Mouse (Mus musculus) spleen, postnatal 10 days (tissue): ENCODE results near the gene Rxfp2.

Source experiments
- DNase-seq, 2 experiments: peaks; one replicate each; pipeline ENCODE4 v3.0.0; 2021 to 2022; ENCODE audit warnings: low spot score in 2 of 2

Gene Rxfp2

DNA sequence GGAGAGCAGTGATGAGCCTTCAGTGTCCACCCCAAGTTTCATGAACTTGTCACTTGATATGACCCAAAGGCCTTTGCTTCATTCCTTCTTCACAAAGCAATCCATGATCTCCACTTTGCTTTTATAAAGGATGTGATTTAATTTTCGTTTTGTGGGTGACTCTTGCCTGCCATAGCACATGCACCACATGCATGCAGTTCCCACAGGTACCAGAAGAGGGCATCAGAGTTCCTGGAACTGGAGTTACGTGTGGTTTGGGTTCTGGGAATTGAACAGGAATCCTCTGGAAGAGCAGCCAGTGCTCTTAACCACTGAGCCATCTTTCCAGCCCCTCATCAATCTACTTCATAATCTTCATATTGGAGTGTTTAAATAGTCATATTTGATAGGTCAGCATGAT is 26.1 kb downstream of the Rxfp2 start:
- DNase-seq, result no peak

DNA sequence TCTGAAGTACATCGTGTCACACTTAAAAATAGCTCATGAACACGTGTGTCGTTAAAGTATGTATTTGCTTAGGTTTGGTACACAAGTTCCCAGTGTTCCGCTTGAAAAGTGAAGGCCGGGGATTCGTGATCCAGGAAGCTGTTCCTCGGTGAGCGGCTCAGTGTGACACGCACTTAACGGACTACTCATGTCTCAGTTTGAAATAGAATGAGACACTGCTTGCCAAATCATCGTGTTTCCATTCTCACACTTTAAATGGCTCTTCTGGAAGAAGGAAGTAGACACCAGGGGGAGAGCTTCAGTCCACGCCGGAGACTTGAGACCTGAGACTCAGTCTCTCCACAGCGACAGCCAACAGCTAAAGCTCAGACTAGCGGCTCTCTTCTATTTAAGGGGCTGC is 28.0 kb downstream of the Rxfp2 start:
- DNase-seq, result no peak

GRCm38 (mm10) chr5:150049946-150050345 is 31.5 kb downstream of the Rxfp2 start:
- peak in 1 of 2 experiments; percentile 26 for DNase-seq

DNA sequence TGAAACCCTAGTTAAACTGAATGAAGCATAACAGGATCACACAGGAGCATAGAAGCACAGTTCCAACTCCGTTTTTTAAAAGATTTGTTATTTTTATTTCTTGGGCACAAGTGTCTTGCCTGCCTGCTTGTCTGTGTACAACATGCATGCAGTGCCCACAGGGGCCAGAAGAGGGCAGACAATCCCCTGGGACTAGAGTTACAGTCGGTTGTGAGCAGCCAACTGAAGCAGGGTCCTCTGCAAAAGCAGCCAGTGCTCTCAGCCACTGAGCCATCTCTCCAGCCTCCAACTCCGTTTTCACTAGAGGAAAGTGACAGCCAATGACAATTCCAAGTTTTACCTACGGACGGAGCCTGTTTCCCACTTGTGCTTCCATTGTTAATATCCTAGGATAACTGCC is 33.4 kb downstream of the Rxfp2 start:
- peak; percentile 26 to 62 for DNase-seq

DNA sequence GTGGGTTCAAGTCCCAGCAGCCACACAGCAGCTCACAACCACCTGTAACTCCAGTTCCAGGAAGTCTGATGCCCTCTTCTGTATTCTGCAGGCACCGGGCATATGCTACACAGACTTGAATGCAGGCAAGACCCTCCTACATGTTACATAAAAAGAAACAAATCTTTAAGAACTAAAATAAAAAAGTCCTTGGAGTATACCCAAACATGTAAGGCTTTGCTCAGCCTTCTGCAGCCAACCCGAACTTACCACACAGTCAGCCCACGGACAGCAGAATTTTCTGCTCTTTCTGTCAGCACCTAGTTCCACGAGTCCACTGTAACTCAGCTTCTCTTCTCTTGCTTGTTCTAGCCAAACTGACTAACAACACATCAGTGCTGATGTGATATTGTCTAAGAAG is 34.8 kb downstream of the Rxfp2 start:
- DNase-seq, result no peak

DNA sequence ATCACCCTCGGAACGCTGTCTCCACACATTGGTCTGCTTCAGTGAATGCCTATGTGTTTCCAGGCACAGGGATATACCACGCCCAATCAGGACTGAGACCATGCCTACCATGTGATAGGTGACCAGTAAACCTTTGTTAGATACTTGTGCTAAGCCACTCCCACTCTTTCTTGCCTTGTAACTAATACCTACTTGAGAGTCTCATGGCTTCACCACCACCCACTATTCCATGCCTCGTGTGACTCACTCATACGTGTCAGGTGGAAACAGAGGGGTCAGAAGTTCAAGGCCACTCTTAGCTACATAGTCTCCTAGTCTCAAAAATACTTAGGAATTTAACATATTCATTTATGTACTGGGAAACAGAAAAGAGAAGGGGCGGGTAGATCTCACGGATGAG is 35.5 kb downstream of the Rxfp2 start:
- no peak for DNase-seq

GRCm38 (mm10) chr5:150055322-150055721 is 36.8 kb downstream of the Rxfp2 start:
- no peak for DNase-seq

GRCm38 (mm10) chr5:150056056-150056455 is 37.6 kb downstream of the Rxfp2 start:
- no peak for DNase-seq

- no peak for DNase-seq
Measured at GRCm38 (mm10) chr5:150058845-150059244, 40.4 kb downstream of the Rxfp2 start.

- DNase-seq, result no peak
Measured at GRCm38 (mm10) chr5:150059466-150059865, 41.0 kb downstream of the Rxfp2 start.

GRCm38 (mm10) chr5:150061086-150061485 is 42.6 kb downstream of the Rxfp2 start:
- DNase-seq, result no peak

GRCm38 (mm10) chr5:150064286-150064685 is 45.8 kb downstream of the Rxfp2 start:
- no peak for DNase-seq

DNA sequence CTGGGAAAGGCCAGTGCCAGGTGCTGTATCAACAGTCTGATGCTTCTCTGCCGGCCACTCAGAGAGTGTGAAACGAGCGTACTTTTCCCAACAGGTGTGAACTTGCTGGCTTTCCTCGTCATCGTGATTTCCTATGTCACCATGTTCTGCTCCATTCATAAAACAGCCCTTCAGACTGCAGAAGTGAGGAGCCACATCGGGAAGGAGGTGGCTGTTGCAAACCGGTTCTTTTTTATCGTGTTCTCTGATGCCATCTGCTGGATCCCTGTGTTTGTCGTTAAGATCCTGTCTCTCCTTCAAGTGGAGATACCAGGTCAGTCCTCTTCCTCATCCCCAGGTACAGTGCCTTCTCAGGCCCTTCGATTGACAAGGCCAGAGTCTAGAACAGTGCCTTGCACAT is 51.6 kb downstream of the Rxfp2 start:
- DNase-seq, result no peak

DNA sequence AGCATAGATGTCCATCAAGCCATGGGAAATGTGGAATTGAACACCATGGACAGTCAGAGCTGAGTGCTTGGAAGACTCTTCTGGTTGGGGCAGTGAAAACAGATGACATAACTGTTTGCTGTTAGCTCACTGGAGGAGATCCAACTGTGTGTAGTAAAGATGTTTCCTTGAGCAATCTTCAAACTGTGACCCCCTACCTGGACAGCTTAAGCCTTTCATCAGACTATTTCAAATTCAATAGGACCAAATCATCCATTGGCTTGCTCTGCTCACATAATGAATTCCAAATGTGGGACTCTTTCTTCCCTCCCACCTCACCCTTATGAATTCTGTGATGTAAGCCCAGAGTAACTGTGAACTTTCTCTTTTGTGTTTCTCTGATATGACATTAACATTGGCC is 53.3 kb downstream of the Rxfp2 start:
- DNase-seq, result no peak

GRCm38 (mm10) chr5:150079866-150080797 is 61.7 kb downstream of the Rxfp2 start:
- DNase-seq, result no peak

- no peak for DNase-seq
Measured at GRCm38 (mm10) chr5:150082696-150083095, 64.2 kb downstream of the Rxfp2 start.

GRCm38 (mm10) chr5:150083190-150083589 is 64.7 kb downstream of the Rxfp2 start:
- DNase-seq, result no peak

DNA sequence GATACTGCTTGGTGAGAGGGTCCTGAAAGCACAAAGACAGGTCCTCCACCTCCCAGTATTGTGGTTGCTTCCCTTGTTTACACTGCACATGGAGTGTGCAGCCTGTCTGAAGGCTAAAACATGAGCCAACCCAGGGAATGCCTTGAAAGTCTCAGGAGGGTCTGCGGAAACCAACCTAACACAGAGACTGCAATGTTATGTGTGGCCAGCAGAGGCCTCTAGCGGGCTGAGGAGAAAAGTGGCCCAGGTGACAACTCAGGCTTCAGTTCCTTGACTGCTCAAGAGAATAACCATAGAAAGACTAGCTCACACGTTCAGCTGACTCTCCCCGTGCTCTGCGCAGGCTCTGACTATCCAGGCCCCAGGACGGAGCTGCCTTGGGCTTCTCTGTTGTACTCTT is 79.1 kb downstream of the Rxfp2 start:
- peak; percentile 25 to 69 for DNase-seq

DNA sequence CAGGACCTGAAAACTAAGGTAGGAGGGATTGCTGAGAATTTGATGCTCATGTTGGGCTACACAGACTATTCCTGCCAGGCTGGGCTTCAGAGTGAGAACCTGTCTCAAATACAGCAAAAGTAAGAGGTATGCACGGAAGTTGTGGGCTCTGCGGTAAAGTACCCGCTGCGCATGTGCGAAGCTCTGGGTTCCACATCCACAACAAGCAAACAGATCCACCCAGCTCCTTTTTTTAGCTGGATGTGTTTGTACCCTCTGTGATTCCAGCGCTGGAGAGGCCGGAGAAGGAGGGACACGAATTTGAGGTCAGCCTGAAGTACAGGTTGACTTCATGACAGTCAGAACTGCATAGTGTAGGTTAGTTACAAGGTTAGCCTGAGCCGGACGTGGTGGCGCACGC is 80.3 kb downstream of the Rxfp2 start:
- no peak for DNase-seq

DNA sequence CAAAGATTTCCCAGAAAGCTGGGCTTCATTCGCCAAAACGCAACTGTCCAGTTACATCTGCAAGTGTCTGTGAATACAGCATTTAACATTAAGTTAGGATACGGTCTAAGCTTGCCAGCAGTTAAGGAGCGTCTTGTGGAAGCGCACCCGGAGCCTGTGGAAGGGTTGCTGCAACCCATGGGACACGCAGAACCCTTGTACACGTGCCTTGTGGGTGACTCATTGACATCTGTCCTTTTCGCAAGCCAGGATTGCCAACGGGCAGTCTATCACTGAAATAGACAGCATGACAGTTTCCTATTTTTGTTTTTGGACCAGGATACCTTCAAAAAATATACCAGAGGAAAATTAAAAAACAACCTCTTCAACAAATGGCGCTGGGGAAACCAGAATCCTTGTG is 83.3 kb downstream of the Rxfp2 start:
- no peak for DNase-seq

- DNase-seq, result no peak
Measured at GRCm38 (mm10) chr5:150106358-150106757, 87.9 kb downstream of the Rxfp2 start.

DNA sequence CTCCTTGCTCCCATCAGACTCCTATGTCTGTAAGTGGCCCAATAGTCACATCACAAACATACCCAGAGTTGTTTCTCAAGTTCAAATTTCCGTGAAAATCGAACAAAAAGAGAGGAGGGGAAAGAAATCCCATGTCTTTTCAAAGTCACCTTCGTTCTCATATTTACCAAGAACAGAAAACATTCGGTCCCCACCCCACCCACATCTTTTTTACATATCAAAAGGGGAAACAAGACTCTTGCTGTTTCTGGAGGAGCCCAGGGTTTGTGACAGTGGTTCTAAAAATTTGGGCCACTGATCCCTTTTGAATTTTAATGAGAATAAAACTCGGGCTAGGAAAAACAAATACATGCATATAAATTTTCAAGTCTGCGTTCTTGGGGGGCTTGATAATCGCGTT is 92.8 kb downstream of the Rxfp2 start:
- no peak for DNase-seq

- peak; percentile 28 to 66 for DNase-seq
Measured at GRCm38 (mm10) chr5:150114007-150114406, 95.5 kb downstream of the Rxfp2 start.

DNA sequence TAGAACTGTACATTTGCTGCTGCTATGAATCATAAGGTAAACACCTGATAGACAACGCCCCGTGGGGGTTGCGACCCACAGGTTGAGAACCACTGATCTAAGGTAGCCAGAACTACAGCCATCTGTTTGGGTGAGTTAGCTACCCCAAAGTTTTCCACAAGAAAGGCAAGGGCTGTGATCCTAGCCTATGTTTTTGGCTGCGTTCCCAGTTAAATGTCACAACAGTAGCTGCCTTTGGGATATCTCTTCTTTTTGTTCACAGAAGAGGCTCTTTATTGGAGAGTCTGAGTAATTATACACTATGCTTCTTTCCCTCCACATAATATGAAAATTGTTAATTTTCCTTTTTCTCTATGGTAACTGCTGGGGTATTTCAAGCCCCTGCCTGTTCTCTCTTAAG is 96.3 kb downstream of the Rxfp2 start:
- no peak for DNase-seq
